In genomic region chr1:52113067-52113665, GRCm38 (mm10) we compare ENCODE assay signal across 8 mouse cellular contexts. TPM values are rescaled to one million over a fixed set of nuclear protein-coding genes. Genes with fewer than 3 reads are reported as not detected.
DNase-seq lines count a peak whose midpoint lies in the region; ATAC-seq and TF ChIP-seq lines count a peak whose summit lies in the region.

No protein-coding gene starts in this region.

- no peaks in the 10 kb centered on the region for H3K79me2 ChIP-seq in CH12.LX (replicated peaks; ENCODE audit: control insufficient read depth, extremely low read depth, insufficient read depth, poor library complexity, severe bottlenecking)

- peak overlapping the region; percentile 45 for H3K4me2 ChIP-seq in CH12.LX (ENCODE audit: insufficient read depth, low read depth, poor library complexity, severe bottlenecking)
- H3K4me2 ChIP-seq in forebrain, embryonic 13.5 days: peak overlapping the region; percentile 61
- H3K4me2 ChIP-seq in liver, embryonic 14.5 days (ENCODE audit: low read depth): peak overlapping the region; percentile 95

- no peaks in the 10 kb centered on the region for H3K9me3 ChIP-seq in heart, embryonic 10.5 days
- H3K9me3 ChIP-seq in CH12.LX (replicated peaks; ENCODE audit: low read length): no peaks in the 10 kb centered on the region
- H3K9me3 ChIP-seq in forebrain, embryonic 13.5 days (replicated peaks): no peaks in the 10 kb centered on the region
- H3K9me3 ChIP-seq in liver, embryonic 14.5 days (ENCODE audit: control insufficient read depth, low read length): no peaks in the 10 kb centered on the region

- peaks cover 5% of the 10 kb centered on the region for H3K4me1 ChIP-seq in heart, embryonic 10.5 days
- H3K4me1 ChIP-seq in CH12.LX (ENCODE audit: control insufficient read depth in 1 of 2, insufficient read depth in 2 of 2): peaks cover 3 to 20% of the 10 kb centered on the region in 2 experiments
- peaks cover 4% of the 10 kb centered on the region for H3K4me1 ChIP-seq in forebrain, embryonic 13.5 days
- H3K4me1 ChIP-seq in liver, embryonic 14.5 days (replicated peaks; ENCODE audit: control insufficient read depth in 2 of 2, insufficient read depth in 2 of 2, low read length in 1 of 2): peaks cover 4% of the 10 kb centered on the region in 2 experiments

- in situ Hi-C loops in CH12.LX (cut with MboI; ENCODE audit: low pct_ligation_motif_present, low pct_unique_long_range_greater_than_20kb, low sequenced_read_pairs): loop anchor here (25.0 kb wide), 1 partner anchor 524 kb away; the partner anchor contains the start of gene Nemp2

- peak; percentile 39; the same call in 1 of the 2 replicates for TF ChIP-seq EP300 in CH12.LX (IDR thresholded peaks at IDR 0.05; ENCODE audit: low read length)
- no peak for TF ChIP-seq EP300 in liver, embryonic 14.5 days (IDR thresholded peaks at IDR 0.05; ENCODE audit: low read depth)

- DNase-seq in heart, embryonic 10.5 days (ENCODE audit: low spot score): no peak
- DNase-seq in heart, postnatal 36 days: no peak
- DNase-seq in CH12.LX (ENCODE audit: extremely low read depth): no peak
- DNase-seq in liver, embryonic 14.5 days (ENCODE audit: low read depth in 3 of 3, low spot score in 3 of 3): no peak
- no peak for DNase-seq in Muller cell, postnatal 12 days (ENCODE audit: inconsistent ontology term)
- DNase-seq in spleen, adult 12 weeks (ENCODE audit: low spot score): no peak
- no peak for DNase-seq in layer of hippocampus, adult 18-20 months (ENCODE audit: low spot score in 2 of 2)

- peak overlapping the region; percentile 30 for H3K9ac ChIP-seq in CH12.LX (ENCODE audit: insufficient read depth, low read depth)
- peak overlapping the region; percentile 58 for H3K9ac ChIP-seq in forebrain, embryonic 13.5 days
- H3K9ac ChIP-seq in liver, embryonic 14.5 days (replicated peaks): peak overlapping the region; percentile 73

- H3K27ac ChIP-seq in heart, embryonic 10.5 days: peak overlapping the region; percentile 93
- H3K27ac ChIP-seq in CH12.LX (ENCODE audit: insufficient read depth, low read depth): peak overlapping the region; percentile 73
- peak overlapping the region; percentile 63 for H3K27ac ChIP-seq in forebrain, embryonic 13.5 days
- peak overlapping the region; percentile 45 for H3K27ac ChIP-seq in liver, embryonic 14.5 days

- no peak for TF ChIP-seq CTCF in CH12.LX (conservative IDR thresholded peaks at IDR 0.05 in 1 of 2, IDR thresholded peaks at IDR 0.05 in 1 of 2; ENCODE audit: low read depth in 2 of 2, low read length in 2 of 2)
- TF ChIP-seq CTCF in liver, embryonic 14.5 days (IDR thresholded peaks at IDR 0.05; ENCODE audit: low read depth): no peak

- H3K4me3 ChIP-seq in heart, embryonic 10.5 days: peak overlapping the region; percentile 55
- peak overlapping the region in 2 of 3 experiments; percentile 16 to 55 for H3K4me3 ChIP-seq in CH12.LX (replicated peaks in 1 of 3; ENCODE audit: low read depth in 2 of 3, low read length in 2 of 3, poor library complexity in 1 of 3)
- peak overlapping the region; percentile 30 for H3K4me3 ChIP-seq in forebrain, embryonic 13.5 days
- peak overlapping the region; percentile 65 to 77 for H3K4me3 ChIP-seq in liver, embryonic 14.5 days (ENCODE audit: insufficient read depth in 1 of 2, low read depth in 2 of 2, low read length in 2 of 2)

- H3K36me3 ChIP-seq in heart, embryonic 10.5 days: no peaks in the 10 kb centered on the region
- H3K36me3 ChIP-seq in CH12.LX (replicated peaks in 1 of 2; ENCODE audit: control insufficient read depth in 1 of 2, insufficient read depth in 1 of 2, low read length in 1 of 2): peaks cover 0 to 1% of the 10 kb centered on the region in 2 experiments
- no peaks in the 10 kb centered on the region for H3K36me3 ChIP-seq in forebrain, embryonic 13.5 days (ENCODE audit: poor library complexity, severe bottlenecking)
- H3K36me3 ChIP-seq in liver, embryonic 14.5 days (replicated peaks; ENCODE audit: control insufficient read depth, insufficient read depth, low read depth): no peaks in the 10 kb centered on the region

- TF ChIP-seq POLR2A in CH12.LX (IDR thresholded peaks at IDR 0.05; ENCODE audit: low read depth, low read length): no peak

- no peak for TF ChIP-seq RAD21 in CH12.LX (IDR thresholded peaks at IDR 0.05; ENCODE audit: low read depth, low read length)

- intact Hi-C loops in heart, postnatal 36 days (cut with DNase I): loop anchor here (5.0 to 10.0 kb wide), 2 partner anchors 382 to 636 kb away; partner anchors contain the start of gene Nabp1

- H3K27me3 ChIP-seq in heart, embryonic 10.5 days (ENCODE audit: insufficient read depth, poor library complexity, severe bottlenecking): no peaks in the 10 kb centered on the region
- H3K27me3 ChIP-seq in CH12.LX (replicated peaks): peaks cover 2% of the 10 kb centered on the region
- no peaks in the 10 kb centered on the region for H3K27me3 ChIP-seq in forebrain, embryonic 13.5 days
- no peaks in the 10 kb centered on the region for H3K27me3 ChIP-seq in liver, embryonic 14.5 days (ENCODE audit: control insufficient read depth, insufficient read depth, low read length)

- dilution Hi-C loops in CH12.LX (cut with MboI; ENCODE audit: extremely low pct_ligation_motif_present, extremely low pct_unique_long_range_greater_than_20kb, low sequenced_read_pairs): no loop called here

- WGBS in heart, embryonic 10.5 days: 29% methylated on average over 7 of the region's 7 CpGs
- 21% methylated on average over 7 of the region's 7 CpGs for WGBS in forebrain, embryonic 13.5 days
- 19% methylated on average over 7 of the region's 7 CpGs for WGBS in liver, embryonic 14.5 days (ENCODE audit: insufficient replicate concordance)

- peak; percentile 31 for ATAC-seq in forebrain, embryonic 13.5 days
- ATAC-seq in liver, embryonic 14.5 days (ENCODE audit: insufficient read depth): peak; percentile 4; the same call in 1 of the 2 replicates

TF ChIP-seq in CH12.LX, 34 proteins besides CTCF, POLR2A, EP300 and RAD21:
- TF ChIP-seq ETS1 (conservative IDR thresholded peaks at IDR 0.05; ENCODE audit: low read depth, low read length) (no peak), POLR2AphosphoS2 (IDR thresholded peaks at IDR 0.05; ENCODE audit: low read depth, low read length) (peak; percentile 72; the same call in 1 of the 2 replicates), CHD1 (IDR thresholded peaks at IDR 0.05; ENCODE audit: low read depth, low read length) (peak; percentile 81; the same call in 1 of the 2 replicates), SMC3 (IDR thresholded peaks at IDR 0.05; ENCODE audit: low read depth, low read length) (no peak)

RNA-seq across cellular contexts. Expression of gene Stat1, which starts 6.1 kb away (rescaled TPM):
- 17.9 and 25.8 TPM in 2 replicates for polyA plus RNA-seq in heart, embryonic 10.5 days (2016; fragmentation: Nextera tagmentation; extraction: Ambion mirVana)
- 10 to 100 TPM; 23.3 to 33.3 TPM for total RNA-seq in heart, postnatal 36 days (2021)
- total RNA-seq in CH12.LX (2012; rRNA removed) (119 and 143 TPM in 2 replicates), CH12.LX (2014; rRNA removed) (179 and 190 TPM in 2 replicates)
- polyA plus RNA-seq in CH12.LX (2012; ENCODE audit: insufficient read length, low read depth): 94.6 and 101 TPM in 2 replicates
- 12.3 and 14.0 TPM in 2 replicates for polyA plus RNA-seq in forebrain, embryonic 13.5 days (2015; fragmentation: Nextera tagmentation; extraction: Ambion mirVana)
- polyA plus RNA-seq in liver, embryonic 14.5 days (2012; rRNA removed): 5.9 and 8.9 TPM in 2 replicates
- 14.1 and 18.6 TPM in 2 replicates for polyA plus RNA-seq in liver, embryonic 14.5 days (2014; fragmentation: Nextera tagmentation; extraction: Ambion mirVana)
- 10 to 100 TPM; 22.0 to 23.5 TPM for total RNA-seq in layer of hippocampus, adult 18-20 months (2021)

Comparison
In these comparisons a context has a peak if more than half of its experiments do, and no peak if none do; other contexts are left out.
1. H3K4me2 ChIP-seq: peak in every context shown above with its lines; median percentile 95 in liver, embryonic 14.5 days; 61 in forebrain, embryonic 13.5 days; 45 in CH12.LX.